Mouse (Mus musculus): ENCODE measurements around the gene Klf7.

DNA sequence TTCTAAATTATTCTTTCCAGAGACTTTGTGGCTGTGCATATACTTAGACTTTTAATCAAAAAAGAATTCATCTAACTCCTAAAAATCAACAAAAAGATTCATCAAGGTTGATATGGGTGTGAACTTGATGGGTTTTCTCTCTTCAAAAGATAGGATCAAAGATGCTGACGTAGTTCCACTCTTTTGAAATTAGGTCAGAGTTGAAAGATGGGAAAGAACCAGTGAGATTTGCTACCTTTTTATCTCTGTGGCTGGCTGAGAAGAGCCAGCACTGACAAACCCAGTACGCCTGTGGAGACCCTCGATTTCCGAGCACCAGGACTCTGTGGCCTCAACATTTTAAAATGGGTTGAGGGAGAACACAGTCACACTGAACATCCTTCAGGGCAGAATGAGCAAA, 36.2 kb downstream of the Klf7 start:
- TF ChIP-seq TCF12 (IDR thresholded peaks at IDR 0.05; ENCODE audit: low read depth, low read length) = no peak
- TF ChIP-seq ZNF384 (IDR thresholded peaks at IDR 0.05; ENCODE audit: low read depth, low read length) = no peak
- no peak for TF ChIP-seq POLR2A (IDR thresholded peaks at IDR 0.05; ENCODE audit: control insufficient read depth in 1 of 2, insufficient read depth in 1 of 2, low read depth in 1 of 2, low read length in 2 of 2, poor library complexity in 1 of 2)
- no peak for TF ChIP-seq CTCF (IDR thresholded peaks at IDR 0.05 in 2 of 3, conservative IDR thresholded peaks at IDR 0.05 in 1 of 3; ENCODE audit: control insufficient read depth in 1 of 3, insufficient read depth in 1 of 3, low read depth in 2 of 3, low read length in 3 of 3, poor library complexity in 1 of 3, severe bottlenecking in 1 of 3)
- no peak for TF ChIP-seq RCOR1 (IDR thresholded peaks at IDR 0.05; ENCODE audit: low read depth, low read length)
- no peak for TF ChIP-seq USF1 (IDR thresholded peaks at IDR 0.05; ENCODE audit: low read depth, low read length)

Data from MEL (cell line).